Mouse (Mus musculus) liver, adult 2 months (tissue): ENCODE measurements around the gene Tmem206.

Experiments used
- CTCF ChIP-seq: fragments of 200-500 bp; IDR thresholded peaks from 2 replicates; pipeline ENCODE4 v1.5.1; 2011; ENCODE audit warnings: low read depth, low read length, control low read depth
- POLR2A ChIP-seq: fragments of 200-500 bp; IDR thresholded peaks from 2 replicates; pipeline ENCODE4 v1.6.1; 2011; ENCODE audit warnings: low read length, control low read depth; ENCODE audit not compliant: insufficient read depth; ENCODE audit errors: extremely low read depth

- no peak for TF ChIP-seq CTCF
- no peak for TF ChIP-seq POLR2A
These were observed 31.2 kb downstream of the Tmem206 start for GRCm38 (mm10) chr1:191356936-191357335.
